In genomic region chr5:3512584-3512983, GRCm38 (mm10) we compare ENCODE assay signal across 10 mouse cellular contexts. TPM values are rescaled to one million over a fixed set of nuclear protein-coding genes. Genes with fewer than 3 reads are reported as not detected.
A peak's percentile ranks its signal among the peaks of the same experiment; 100 is the strongest.
DNase-seq lines count a peak whose midpoint lies in the region; ATAC-seq and TF ChIP-seq lines count a peak whose summit lies in the region.
"Had no signal": no experiment of that assay in that cellular context is flagged by ENCODE, and none has a peak within 500 bp of the region (broad histone marks: within the 10 kb centered on the region; RNA-seq: fewer than 3 reads in every experiment).

No protein-coding gene starts in this region.

- no peaks in the 10 kb centered on the region for H3K9me3 ChIP-seq in intestine, postnatal 0 days (ENCODE audit: control insufficient read depth)
- H3K9me3 ChIP-seq in intestine, embryonic 16.5 days (ENCODE audit: control insufficient read depth, low read length) = no peaks in the 10 kb centered on the region
- no peaks in the 10 kb centered on the region for H3K9me3 ChIP-seq in liver, embryonic 16.5 days (replicated peaks; ENCODE audit: control insufficient read depth, low read length)

- TF ChIP-seq CTCF in intestine, postnatal 0 days (IDR thresholded peaks at IDR 0.05; ENCODE audit: low read depth) = peak; percentile 38

- DNase-seq in CD4-positive helper T cell, adult 2 months (ENCODE audit: low read depth, low spot score) = peak; percentile 72
- DNase-seq in NIH3T3 (ENCODE audit: low read depth) = peak; percentile 38
- no peak for DNase-seq in urinary bladder, adult 2 months (ENCODE audit: low spot score)
- no peak for DNase-seq in layer of hippocampus, postnatal 14 days (ENCODE audit: low spot score in 2 of 2)
- no peak for DNase-seq in embryo, embryonic 11 days
- DNase-seq: heart, adult 18-20 months; right cerebral cortex, postnatal 25 days had no signal

- H3K4me2 ChIP-seq in intestine, postnatal 0 days (replicated peaks; ENCODE audit: low read depth) = no peak overlapping the region
- no peak overlapping the region for H3K4me2 ChIP-seq in intestine, embryonic 16.5 days (ENCODE audit: low read depth, low read length)
- H3K4me2 ChIP-seq in liver, embryonic 16.5 days (ENCODE audit: low read depth, low read length) = no peak overlapping the region

- no peaks in the 10 kb centered on the region for H3K36me3 ChIP-seq in intestine, postnatal 0 days (ENCODE audit: control insufficient read depth, insufficient read depth)
- H3K36me3 ChIP-seq in intestine, embryonic 16.5 days (ENCODE audit: control insufficient read depth, insufficient read depth, low read length) = no peaks in the 10 kb centered on the region
- H3K36me3 ChIP-seq in liver, embryonic 16.5 days (ENCODE audit: control insufficient read depth, insufficient read depth) = 0 out of 2 replicates have a peak, but pooled peaks cover 2% of the 10 kb centered on the region

- no peaks in the 10 kb centered on the region for H3K27me3 ChIP-seq in intestine, postnatal 0 days (replicated peaks; ENCODE audit: control insufficient read depth, insufficient read depth, low read length)
- H3K27me3 ChIP-seq in intestine, embryonic 16.5 days (replicated peaks; ENCODE audit: control insufficient read depth, insufficient read depth, low read length) = no peaks in the 10 kb centered on the region
- no peaks in the 10 kb centered on the region for H3K27me3 ChIP-seq in liver, embryonic 16.5 days (ENCODE audit: control insufficient read depth, insufficient read depth, low read depth, low read length)

- H3K27ac ChIP-seq in intestine, postnatal 0 days (ENCODE audit: low read depth, low read length) = no peak overlapping the region
- H3K27ac ChIP-seq in intestine, embryonic 16.5 days (ENCODE audit: low read length) = no peak overlapping the region
- no peak overlapping the region for H3K27ac ChIP-seq in liver, embryonic 16.5 days (ENCODE audit: low read length)

- H3K4me3 ChIP-seq in intestine, postnatal 0 days (ENCODE audit: low read depth, low read length) = no peak overlapping the region
- no peak overlapping the region for H3K4me3 ChIP-seq in intestine, embryonic 16.5 days (ENCODE audit: low read length)
- H3K4me3 ChIP-seq in liver, embryonic 16.5 days (ENCODE audit: low read depth, low read length) = no peak overlapping the region

- ATAC-seq in intestine, postnatal 0 days = no peak
- no peak for ATAC-seq in intestine, embryonic 16.5 days
- peak; percentile 41 for ATAC-seq in liver, embryonic 16.5 days (ENCODE audit: low read depth)

- WGBS in intestine, postnatal 0 days = 50% methylated on average over 4 of the region's 4 CpGs
- 52% methylated on average over 4 of the region's 4 CpGs for WGBS in intestine, embryonic 16.5 days
- 13% methylated on average over 4 of the region's 4 CpGs for whole genome bisulfite sequencing in liver, embryonic 16.5 days (ENCODE audit: insufficient replicate concordance)

- 0 out of 2 replicates have a peak, but pooled peaks cover 3% of the 10 kb centered on the region for H3K4me1 ChIP-seq in intestine, postnatal 0 days (replicated peaks; ENCODE audit: control insufficient read depth, insufficient read depth, low read length)
- peaks cover 16% of the 10 kb centered on the region for H3K4me1 ChIP-seq in intestine, embryonic 16.5 days (ENCODE audit: control insufficient read depth, insufficient read depth, low read length)
- peaks cover 16% of the 10 kb centered on the region for H3K4me1 ChIP-seq in liver, embryonic 16.5 days (ENCODE audit: control insufficient read depth, low read depth, low read length)

- no peak overlapping the region for H3K9ac ChIP-seq in intestine, postnatal 0 days (ENCODE audit: low read depth, low read length)
- H3K9ac ChIP-seq in intestine, embryonic 16.5 days (ENCODE audit: low read depth, low read length) = no peak overlapping the region
- no peak overlapping the region for H3K9ac ChIP-seq in liver, embryonic 16.5 days (ENCODE audit: low read depth, low read length)

RNA-seq across cellular contexts. Expression of gene Fam133b, which starts 31.0 kb away (rescaled TPM):
- 14.9 and 15.8 TPM in 2 replicates for polyA plus RNA-seq in intestine, postnatal 0 days (2015; fragmentation: Nextera tagmentation; extraction: Ambion mirVana)
- 17.6 and 18.7 TPM in 2 replicates for polyA plus RNA-seq in intestine, embryonic 16.5 days (2015; fragmentation: Nextera tagmentation; extraction: Ambion mirVana)
- 8.6 and 9.1 TPM in 2 replicates for polyA plus RNA-seq in liver, embryonic 16.5 days (2015; fragmentation: Nextera tagmentation; extraction: Ambion mirVana)
- 16.5 and 17.5 TPM in 2 replicates for polyA plus RNA-seq in urinary bladder, adult 2 months (2012; rRNA removed)
- total RNA-seq in layer of hippocampus, postnatal 14 days (2021) = 10 to 100 TPM; 43.5 to 46.2 TPM

RNA-seq across cellular contexts. Expression of gene 1700109H08Rik, which starts 58.8 kb away (rescaled TPM):
- 0.35 and 0.55 TPM in 2 replicates for polyA plus RNA-seq in intestine, postnatal 0 days (2015; fragmentation: Nextera tagmentation; extraction: Ambion mirVana)
- 1.2 and 1.3 TPM in 2 replicates for polyA plus RNA-seq in intestine, embryonic 16.5 days (2015; fragmentation: Nextera tagmentation; extraction: Ambion mirVana)
- polyA plus RNA-seq in liver, embryonic 16.5 days (2015; fragmentation: Nextera tagmentation; extraction: Ambion mirVana) = 1.0 and 1.2 TPM in 2 replicates
- polyA plus RNA-seq in urinary bladder, adult 2 months (2012; rRNA removed) = 4.6 and 6.6 TPM in 2 replicates
- 1 to 10 TPM; 4.9 to 7.6 TPM for total RNA-seq in layer of hippocampus, postnatal 14 days (2021)

Comparison
In these comparisons a context has a peak if more than half of its experiments do, and no peak if none do; other contexts are left out.
1. DNase-seq: peak in CD4-positive helper T cell, adult 2 months (single experiment) and NIH3T3 (single experiment); none in urinary bladder, adult 2 months (single experiment), layer of hippocampus, postnatal 14 days (0 of 2) and embryo, embryonic 11 days (single experiment).